Mouse (Mus musculus) C2C12 (cell line): ENCODE results near the gene Gls.

Source experiments
- CEBPB ChIP-seq: IDR thresholded peaks from one replicate; pipeline ENCODE4 v1.6.1; 2011; ENCODE audit warnings: low read depth, mild to moderate bottlenecking, control low read depth, moderate library complexity
- CTCF ChIP-seq: IDR thresholded peaks from one replicate; pipeline ENCODE4 v1.5.1; 2011; ENCODE audit not compliant: control insufficient read depth, insufficient read depth, insufficient read length
- FOSL1 ChIP-seq: IDR thresholded peaks from one replicate; pipeline ENCODE4 v1.8.0; 2011; ENCODE audit warnings: mild to moderate bottlenecking, low read length; ENCODE audit not compliant: poor library complexity, insufficient read depth, severe bottlenecking
- MAX ChIP-seq: IDR thresholded peaks from one replicate; pipeline ENCODE4 v1.6.1; 2011; ENCODE audit warnings: mild to moderate bottlenecking, control low read depth
- MYOG ChIP-seq: IDR thresholded peaks from one replicate; pipeline ENCODE4 v1.6.1; 2011; ENCODE audit not compliant: control insufficient read depth, insufficient read length; ENCODE audit errors: extremely low read depth
- USF1 ChIP-seq: IDR thresholded peaks from one replicate; pipeline ENCODE4 v1.6.1; 2011; ENCODE audit warnings: low read depth, mild to moderate bottlenecking, control low read depth, moderate library complexity

DNA sequence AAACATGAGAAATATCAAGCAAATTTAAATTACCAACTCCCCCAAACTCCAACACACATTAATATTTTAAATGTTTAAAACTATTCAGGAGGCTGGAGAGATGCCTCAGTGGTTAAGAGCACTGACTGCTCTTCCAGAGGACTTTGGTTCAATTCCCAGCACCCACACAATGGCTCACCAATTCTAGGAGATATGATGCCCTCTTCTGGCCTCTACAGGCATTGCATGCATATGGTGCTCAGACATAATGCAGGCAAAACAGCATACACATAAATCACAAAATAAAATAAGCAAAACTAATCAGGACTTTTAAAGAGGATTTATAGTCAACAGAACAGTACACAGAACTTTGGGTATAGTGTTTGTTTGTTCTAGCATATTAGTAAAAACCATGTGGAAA lies 16.3 kb downstream of the Gls start:
- no peak for TF ChIP-seq MAX
- TF ChIP-seq CTCF: no peak
- no peak for TF ChIP-seq CEBPB
- TF ChIP-seq USF1: no peak
- TF ChIP-seq MYOG: no peak
- no peak for TF ChIP-seq FOSL1
